Mouse (Mus musculus) liver, postnatal 0 days (tissue): ENCODE measurements around the gene Pcp4l1.

Source experiments
- CTCF ChIP-seq: sonication (generic); IDR thresholded peaks from 2 replicates; pipeline ENCODE4 v1.5.1; 2016; ENCODE audit warnings: antibody characterized with exemption, low read depth
- EP300 ChIP-seq: IDR thresholded peaks from 2 replicates; pipeline ENCODE4 v1.6.1; 2016; ENCODE audit warnings: antibody characterized with exemption, low read depth, mild to moderate bottlenecking

DNA sequence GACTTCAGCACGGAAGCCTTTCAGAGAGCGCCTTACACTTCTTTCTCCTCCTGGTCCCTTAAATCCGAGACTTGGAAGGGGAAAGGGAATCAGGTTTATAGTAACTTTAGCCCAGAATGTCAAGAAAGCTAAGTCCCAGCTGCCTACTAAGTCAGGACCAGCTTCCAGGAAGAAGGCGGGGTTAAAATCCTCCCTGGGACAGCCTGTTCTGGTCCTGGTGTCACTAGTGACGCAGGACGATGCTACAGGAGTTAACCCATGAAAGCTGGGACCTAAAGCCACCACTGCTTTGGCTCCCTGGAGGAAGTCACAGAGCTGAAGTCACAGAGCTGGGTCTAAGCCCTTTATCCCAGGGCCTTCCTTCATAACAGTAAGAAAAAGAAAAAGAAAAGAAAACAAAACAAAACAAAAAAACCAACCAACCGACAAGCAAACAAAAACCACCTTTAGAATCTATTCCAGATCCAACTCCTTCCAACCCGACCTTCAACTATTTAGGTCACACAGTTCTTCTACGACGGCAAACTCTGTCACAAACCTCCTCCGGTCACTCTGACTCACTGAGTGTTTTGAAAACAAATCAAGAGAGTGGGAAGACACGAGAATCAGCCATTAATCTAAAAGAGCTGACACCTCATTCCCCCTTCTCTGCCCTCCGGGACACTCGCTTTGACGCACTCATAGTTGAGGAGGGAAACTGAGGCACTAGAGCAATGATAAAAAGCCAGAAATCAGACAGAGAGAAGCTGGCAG is 44.1 kb upstream of the Pcp4l1 start:
- TF ChIP-seq CTCF (no peak), EP300 (peak; percentile 85)
